Mouse (Mus musculus): Measurements from ENCODE around the gene Unc79.

The Unc79 gene

DNA sequence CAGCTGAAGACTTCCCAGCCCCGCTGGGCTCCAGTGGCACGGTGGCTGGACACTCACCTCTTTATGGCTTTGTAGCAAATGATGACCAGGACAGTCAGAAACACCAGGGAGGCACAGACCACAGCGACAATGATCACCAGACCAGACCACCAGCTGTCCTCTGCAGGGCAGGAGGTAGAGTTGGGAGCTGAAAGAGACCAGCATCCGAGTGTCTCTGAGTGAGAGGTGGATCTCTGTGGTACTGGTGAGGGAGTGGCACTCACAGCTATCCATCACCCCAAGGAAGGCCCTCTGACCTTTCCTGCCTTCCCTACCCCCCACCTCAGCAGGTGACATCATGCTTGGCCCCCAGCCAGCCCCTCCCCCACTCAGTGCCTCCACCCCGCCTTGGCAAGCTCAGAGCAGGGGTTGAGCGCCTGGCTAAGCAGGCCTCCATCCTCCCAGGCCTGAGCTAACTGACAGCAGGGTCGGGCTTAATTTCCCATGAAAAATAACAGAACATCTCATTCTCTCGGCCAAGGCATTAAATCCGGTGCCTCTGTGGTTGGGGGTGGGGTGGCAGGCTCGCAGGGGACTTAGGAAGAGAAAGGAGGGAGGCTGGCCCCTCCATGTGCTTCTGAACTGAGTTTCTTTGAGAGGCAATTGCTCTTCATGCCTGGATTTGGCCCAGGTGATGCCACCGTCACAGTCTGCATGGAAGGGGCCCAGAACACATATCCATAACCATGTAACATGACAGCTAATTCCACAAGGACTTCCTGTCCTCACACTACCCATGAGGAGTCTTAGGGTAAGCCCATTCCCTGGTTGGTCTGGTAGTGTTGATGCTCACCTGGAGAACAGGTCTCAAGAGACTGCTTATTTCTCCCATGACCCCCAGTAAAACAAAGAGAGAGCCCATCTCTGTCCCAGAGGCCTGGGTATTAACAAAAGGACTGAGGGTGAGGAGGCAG, 254.2 kb downstream of the Unc79 start:
- DNase-seq (ENCODE audit: low read depth, low spot score): no peak

DNA sequence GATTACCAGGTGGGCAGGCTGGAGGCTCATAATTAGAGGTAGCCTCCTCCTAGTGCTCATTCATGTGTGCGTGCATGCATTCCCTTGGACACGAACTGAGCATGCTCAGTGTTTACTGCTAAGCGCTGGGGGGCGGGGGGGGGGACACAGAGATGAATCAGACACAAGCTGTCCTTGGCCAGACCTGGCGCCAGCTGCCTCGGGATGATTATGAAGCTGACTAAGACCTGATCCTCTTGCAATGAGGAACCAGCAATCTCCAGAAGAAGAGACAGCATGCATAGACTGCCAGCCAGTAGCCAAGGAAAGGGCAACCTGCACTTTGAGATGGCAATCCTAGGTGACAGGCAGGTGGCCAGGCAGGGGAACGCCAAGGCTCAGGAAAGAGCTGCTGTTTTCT, 256.9 kb downstream of the Unc79 start:
- DNase-seq (ENCODE audit: low read depth, low spot score): peak; percentile 48

DNA sequence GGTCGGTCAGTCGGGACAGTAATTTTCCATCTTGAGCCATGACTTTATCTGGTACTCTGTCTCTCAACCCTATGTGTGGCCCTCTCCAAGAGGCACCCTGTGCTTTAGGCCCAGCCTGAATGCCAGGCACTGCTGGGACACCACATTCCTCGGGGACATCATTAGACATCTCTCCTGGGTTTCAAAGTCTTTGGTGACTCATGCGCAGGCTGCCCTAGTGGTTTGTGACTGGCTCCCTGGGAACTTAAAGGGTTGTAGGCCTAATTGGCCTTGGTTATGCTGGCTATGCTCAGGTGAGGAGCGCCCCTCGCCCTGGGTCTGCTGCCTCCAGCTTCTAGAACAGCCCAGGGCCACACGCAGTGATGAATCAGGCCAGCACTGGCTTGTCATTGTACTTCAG, 260.9 kb downstream of the Unc79 start:
- DNase-seq (ENCODE audit: low read depth, low spot score): no peak

DNA sequence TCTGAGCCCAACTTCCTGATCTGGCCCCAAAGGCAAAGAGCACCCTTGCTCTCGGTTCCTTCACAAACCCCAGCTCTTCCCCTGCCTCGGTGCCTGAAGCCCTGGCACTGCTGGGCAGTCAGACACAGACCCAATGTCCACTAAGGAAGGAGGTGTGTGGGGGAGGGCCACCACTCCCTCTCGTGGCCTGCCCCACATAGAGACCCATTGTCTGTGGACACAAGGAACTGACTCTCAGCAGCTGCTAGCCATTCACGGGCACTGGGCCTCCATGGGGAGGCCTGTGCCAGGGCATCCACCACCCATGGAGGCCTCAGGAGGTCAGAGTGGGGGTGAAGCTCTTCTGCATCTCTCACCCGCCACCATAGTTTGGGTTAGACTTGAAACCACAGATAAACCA, 262.4 kb downstream of the Unc79 start:
- DNase-seq (ENCODE audit: low read depth, low spot score): no peak

DNA sequence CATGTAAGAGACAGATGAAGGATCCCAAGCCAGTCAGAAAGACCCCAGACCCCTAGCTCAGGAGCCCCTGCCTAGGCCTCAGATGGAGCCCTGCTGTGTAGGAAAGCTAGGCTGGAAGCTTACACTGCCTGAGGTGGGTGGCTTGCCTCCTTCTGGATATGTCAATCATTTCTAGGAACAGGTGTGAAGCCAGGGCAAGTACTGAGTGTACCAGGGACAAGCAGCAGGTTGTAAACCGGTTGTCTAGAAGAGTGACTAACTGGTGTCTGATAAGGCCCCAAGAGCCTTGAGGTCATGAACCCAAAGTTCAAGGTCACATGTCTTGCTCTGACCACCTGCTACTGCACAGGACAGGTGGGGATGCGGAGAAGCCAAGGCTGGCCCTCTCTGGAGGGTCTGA, 264.9 kb downstream of the Unc79 start:
- DNase-seq (ENCODE audit: low read depth, low spot score): no peak

DNA sequence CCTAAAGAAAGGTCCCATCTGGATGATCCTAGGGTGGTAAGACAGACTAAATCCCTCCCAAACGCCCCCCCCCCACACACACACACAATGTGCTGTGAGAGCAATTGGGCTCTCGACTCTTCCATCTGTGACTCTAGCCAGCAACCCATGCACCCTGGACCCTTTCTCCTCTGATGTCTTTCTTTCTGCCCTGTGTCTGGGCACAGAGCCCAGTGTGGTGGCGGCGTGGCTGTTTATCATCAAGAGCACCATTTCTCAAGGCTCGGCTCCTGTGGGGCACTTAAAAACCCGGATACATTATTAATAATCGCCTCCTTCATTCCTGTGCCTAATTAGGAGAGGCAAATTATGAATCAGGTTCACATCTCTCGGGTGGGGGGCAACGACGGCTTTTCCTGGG, 265.6 kb downstream of the Unc79 start:
- no peak for DNase-seq (ENCODE audit: low read depth, low spot score)

DNA sequence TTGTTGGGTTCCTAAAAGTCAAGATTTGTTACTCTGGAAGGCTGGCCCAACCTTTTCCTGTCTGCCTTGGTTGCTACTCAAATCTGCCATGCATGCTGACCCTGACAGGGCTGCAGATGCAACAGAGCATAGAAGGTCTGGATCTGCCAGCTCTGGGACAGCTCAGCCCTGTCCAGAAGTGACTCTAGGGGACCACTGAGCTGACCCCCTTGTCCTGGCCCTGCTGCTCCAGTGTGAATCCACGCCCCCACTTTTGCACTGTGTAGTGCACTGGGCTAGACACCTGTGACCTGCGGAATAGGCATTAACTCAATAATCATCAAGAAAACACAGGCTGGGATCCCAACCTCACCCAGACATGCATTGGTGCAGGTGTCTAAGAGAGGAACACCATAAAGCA, 266.1 kb downstream of the Unc79 start:
- no peak for DNase-seq (ENCODE audit: low read depth, low spot score)

DNA sequence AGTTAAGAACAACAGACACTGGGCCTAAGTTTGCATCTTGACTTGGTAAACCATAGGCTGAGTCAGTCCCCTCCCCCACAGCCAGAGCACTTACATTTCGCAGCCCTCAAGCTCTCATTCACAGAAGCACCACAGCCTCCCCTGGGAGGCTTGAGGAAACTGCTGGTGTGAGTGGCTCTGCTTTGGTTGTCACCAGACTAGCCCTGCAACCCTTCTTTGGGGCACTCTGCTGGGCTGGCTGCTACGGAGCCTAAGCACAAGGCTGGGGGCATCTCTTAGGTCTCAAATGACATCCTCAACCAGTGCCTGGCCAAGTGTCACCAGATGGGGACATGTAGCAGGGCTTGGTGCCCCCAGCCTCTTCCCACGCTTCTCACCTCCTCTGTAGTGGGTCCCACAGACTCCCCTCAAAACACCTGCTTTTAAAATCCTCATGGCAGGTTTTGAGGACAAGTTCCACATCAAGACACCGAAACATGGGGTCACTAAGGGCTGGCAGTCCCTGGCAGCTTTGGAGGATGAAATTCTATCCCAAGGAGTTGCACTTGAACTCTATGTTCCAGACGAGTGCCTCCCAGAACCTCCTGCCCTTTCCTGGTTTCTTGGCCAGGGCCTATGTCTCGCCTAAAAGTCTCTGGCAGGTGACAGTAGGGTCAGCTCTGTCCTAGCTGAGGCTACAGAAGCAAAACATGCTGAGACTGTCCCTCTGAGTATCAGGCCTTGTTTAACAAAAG, 267.4 kb downstream of the Unc79 start:
- DNase-seq (ENCODE audit: low read depth, low spot score): no peak

DNA sequence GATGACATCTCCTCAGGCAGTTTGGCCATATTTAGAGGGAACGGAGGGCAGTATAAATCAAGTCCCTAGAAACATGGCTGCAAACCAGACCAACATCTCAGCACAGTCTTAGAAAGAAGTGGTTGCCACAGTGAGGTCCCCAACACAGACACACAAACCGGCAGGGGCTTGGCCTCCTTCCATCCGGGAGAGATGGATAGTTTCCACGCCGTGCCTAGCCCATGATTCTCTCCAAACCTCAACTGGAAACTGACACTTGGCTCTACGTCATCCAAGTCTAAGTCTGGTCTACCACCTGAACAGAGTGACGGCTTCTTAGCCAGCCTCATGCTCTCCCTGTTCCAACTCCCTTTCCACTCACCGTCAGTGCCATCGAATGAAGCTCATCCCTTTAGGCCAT, 275.0 kb downstream of the Unc79 start:
- no peak for DNase-seq (ENCODE audit: low read depth, low spot score)

DNA sequence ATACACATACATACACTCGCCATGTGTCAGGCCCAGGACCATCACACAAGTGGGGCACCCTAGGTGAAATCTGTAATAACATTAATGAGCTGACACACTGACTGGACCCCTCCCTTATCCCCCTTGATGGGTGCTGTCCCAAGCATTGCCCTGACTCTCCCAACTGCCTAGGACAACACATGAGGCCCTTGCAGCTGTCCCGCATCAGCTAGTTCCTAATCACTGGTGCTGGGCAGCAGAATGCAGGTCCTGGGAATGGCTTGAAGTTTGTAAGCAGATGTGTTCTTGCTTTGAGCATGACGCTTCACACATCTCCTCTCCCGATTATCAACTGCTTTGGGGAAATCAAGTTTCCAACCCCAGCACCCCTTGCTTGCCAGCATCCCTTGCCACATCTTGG, 277.5 kb downstream of the Unc79 start:
- DNase-seq (ENCODE audit: low read depth, low spot score): no peak

DNA sequence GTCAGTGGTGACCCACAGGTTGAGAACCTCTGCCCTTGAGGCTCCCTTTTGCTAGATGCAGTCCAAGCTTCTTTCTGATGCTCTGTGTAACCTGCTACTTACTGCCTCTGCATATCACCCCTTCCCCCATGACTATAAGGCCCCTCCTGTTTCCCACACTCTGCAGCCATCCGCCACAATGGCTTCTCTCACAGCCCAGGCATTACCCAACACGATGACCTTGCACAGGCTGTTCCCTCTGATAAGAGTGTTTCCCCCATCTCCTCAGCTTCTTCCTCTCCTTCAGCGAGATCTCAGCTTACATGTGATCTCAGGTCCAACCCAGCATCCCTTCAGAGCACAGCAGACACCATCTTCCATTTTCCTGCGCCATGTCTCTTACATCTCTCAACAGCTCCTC, 280.4 kb downstream of the Unc79 start:
- no peak for DNase-seq (ENCODE audit: low read depth, low spot score)

Measured in retina, adult 2 months (tissue).